In genomic region chr8:110417801-110418200, GRCm38 (mm10) we compare ENCODE assay signal across 19 mouse cellular contexts.
A peak's percentile ranks its signal among the peaks of the same experiment; 100 is the strongest.
DNase-seq lines count a peak whose midpoint lies in the region; ATAC-seq and TF ChIP-seq lines count a peak whose summit lies in the region.
"Had no signal": no experiment of that assay in that cellular context is flagged by ENCODE, and none has a peak within 500 bp of the region (broad histone marks: within the 10 kb centered on the region; RNA-seq: fewer than 3 reads in every experiment).

No protein-coding gene starts in this region.

- TF ChIP-seq POLR2A in kidney, adult 2 months (IDR thresholded peaks at IDR 0.05; ENCODE audit: low read depth, low read length): no peak

- no peaks in the 10 kb centered on the region for H3K9me3 ChIP-seq in kidney, embryonic 15.5 days (replicated peaks)
- H3K9me3 ChIP-seq: embryonic facial prominence, embryonic 10.5 days; forebrain, embryonic 15.5 days; heart, embryonic 10.5 days; hindbrain, embryonic 10.5 days had no signal

- intact Hi-C loops in heart, postnatal 14 days (cut with DNase I): no loop called here

- H3K4me1 ChIP-seq in kidney, adult 2 months (ENCODE audit: control insufficient read depth, insufficient read depth, low read length): no peaks in the 10 kb centered on the region
- peaks cover 5% of the 10 kb centered on the region; the same call in 1 of the 2 replicates for H3K4me1 ChIP-seq in kidney, embryonic 15.5 days
- H3K4me1 ChIP-seq: forebrain, embryonic 15.5 days; heart, embryonic 10.5 days had no signal

- H3K4me2 ChIP-seq in kidney, embryonic 15.5 days: no peak overlapping the region
- H3K4me2 ChIP-seq: forebrain, embryonic 15.5 days; hindbrain, embryonic 14.5 days had no signal

- 0 out of 2 replicates have a peak, but pooled peaks have one; percentile 29 for ATAC-seq in kidney, embryonic 15.5 days (replicated peaks; ENCODE audit: low FRiP score)
- no peak for ATAC-seq in erythroid progenitor cell, adult 5-6 weeks (replicated peaks; ENCODE audit: low FRiP score, poor library complexity, severe bottlenecking)
- ATAC-seq: activated CD4-positive, CD25-positive, alpha-beta regulatory T cell, adult 4 months; forebrain, embryonic 15.5 days; Patski had no signal

- peak; percentile 50 for DNase-seq in kidney, adult 2 months
- peak; percentile 53 for DNase-seq in kidney, postnatal 14 days
- DNase-seq in heart, postnatal 14 days: no peak
- no peak for DNase-seq in embryo, embryonic 11 days
- DNase-seq: adrenal gland, postnatal 14 days; cerebellum, adult 11-12 months; cerebellum, adult 9-10 months; gastrocnemius, postnatal 10 days; heart, adult 18-20 months had no signal

- no peaks in the 10 kb centered on the region for H3K36me3 ChIP-seq in kidney, adult 2 months (ENCODE audit: control insufficient read depth, insufficient read depth, low read length)
- H3K36me3 ChIP-seq in kidney, embryonic 15.5 days: no peaks in the 10 kb centered on the region
- H3K36me3 ChIP-seq: embryonic facial prominence, embryonic 10.5 days; forebrain, embryonic 15.5 days; heart, embryonic 10.5 days; hindbrain, embryonic 10.5 days had no signal

- WGBS in kidney, adult 2 months: 58% methylated on average over 7 of the region's 7 CpGs
- 48% methylated on average over 7 of the region's 7 CpGs for WGBS in kidney, embryonic 15.5 days

- H3K4me3 ChIP-seq in kidney, adult 2 months (ENCODE audit: insufficient read depth, low read depth, low read length): no peak overlapping the region
- H3K4me3 ChIP-seq in kidney, embryonic 15.5 days (replicated peaks): no peak overlapping the region
- H3K4me3 ChIP-seq: embryonic facial prominence, embryonic 10.5 days; forebrain, embryonic 15.5 days; heart, embryonic 10.5 days; hindbrain, embryonic 10.5 days had no signal

- no peak for TF ChIP-seq CTCF in kidney, adult 2 months (conservative IDR thresholded peaks at IDR 0.05; ENCODE audit: insufficient read depth, insufficient read length, low read depth, low read length)

- no peaks in the 10 kb centered on the region for H3K27me3 ChIP-seq in kidney, adult 2 months (replicated peaks; ENCODE audit: control insufficient read depth, insufficient read depth, low read length)
- no peaks in the 10 kb centered on the region for H3K27me3 ChIP-seq in kidney, embryonic 15.5 days
- H3K27me3 ChIP-seq: CH12.LX; forebrain, embryonic 15.5 days had no signal

- no peak overlapping the region for H3K9ac ChIP-seq in kidney, embryonic 15.5 days
- H3K9ac ChIP-seq: forebrain, embryonic 15.5 days; hindbrain, embryonic 14.5 days had no signal

- no peak overlapping the region for H3K27ac ChIP-seq in kidney, adult 2 months (ENCODE audit: insufficient read depth, low read depth, low read length)
- no peak overlapping the region for H3K27ac ChIP-seq in kidney, embryonic 15.5 days
- H3K27ac ChIP-seq: embryonic facial prominence, embryonic 10.5 days; forebrain, embryonic 15.5 days; heart, embryonic 10.5 days; hindbrain, embryonic 10.5 days; hindbrain, embryonic 14.5 days had no signal

Comparison
In these comparisons a context has a peak if more than half of its experiments do, and no peak if none do; other contexts are left out.
1. DNase-seq: peak in kidney, adult 2 months (single experiment) and kidney, postnatal 14 days (single experiment); none in heart, postnatal 14 days (0 of 2) and embryo, embryonic 11 days (single experiment).